Mouse (Mus musculus): ENCODE measurements around the gene Dgka. TPM values are rescaled to one million over a fixed set of nuclear protein-coding genes. Genes with fewer than 3 reads are reported as not detected.
A peak's percentile ranks its signal among the peaks of the same experiment; 100 is the strongest.

The Dgka gene
- polyA plus RNA-seq, 1 experiment from 2014 or later = 4.5 TPM

DNA sequence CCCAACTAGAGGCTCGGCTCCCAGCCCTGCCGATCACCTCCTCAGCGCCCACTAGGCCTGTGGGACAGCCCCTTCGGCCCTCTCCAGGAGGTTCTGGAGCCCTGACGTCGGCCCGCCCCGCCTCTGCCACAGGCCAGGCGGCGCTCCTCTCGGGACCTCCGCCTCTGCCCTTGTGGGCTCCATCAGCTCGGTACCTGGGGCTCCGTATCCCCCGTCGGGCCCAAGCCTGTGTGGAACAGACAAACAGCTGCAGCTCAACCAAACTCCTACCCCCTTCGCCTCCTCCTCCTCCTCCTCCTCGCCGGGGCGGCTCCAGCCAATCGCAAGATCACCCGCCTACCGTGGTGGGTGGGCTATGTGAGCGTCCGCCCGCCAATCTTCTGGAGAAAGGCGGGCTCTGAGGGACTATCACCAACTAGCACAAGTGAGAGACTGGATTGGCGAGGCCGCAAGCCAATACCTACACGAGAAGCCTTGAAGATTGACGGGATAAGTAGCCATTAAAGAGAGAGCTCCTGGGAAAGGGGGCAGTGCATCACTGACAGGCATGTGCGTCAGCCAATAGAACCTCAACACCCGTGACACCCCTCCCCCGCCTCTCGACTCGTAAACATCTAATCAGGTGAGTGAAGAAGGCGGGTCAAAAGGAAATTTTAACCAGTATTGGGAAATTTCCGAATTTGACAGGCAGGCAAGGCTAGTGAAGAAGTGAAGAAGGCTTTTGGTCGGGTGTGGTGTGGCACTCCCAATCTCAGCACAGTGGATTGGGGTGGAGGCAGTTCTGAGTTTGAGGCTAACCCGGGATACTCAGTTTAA, 48.5 kb downstream of the Dgka start, which contains the start of gene Rab5b:
Gene Rab5b (minus strand): TSS at position 273 of the 816 bp plus-strand sequence.
- ATAC-seq (replicated peaks) = peak; percentile 99
- Histone ChIP-seq H3K9me3 (no peaks in the 10 kb centered on the region), H3K9ac (replicated peaks) (peak within 1 kb of the TSS; percentile 97), H3K4me3 (peak within 1 kb of the TSS; percentile 96), H3K4me2 (replicated peaks) (peak within 1 kb of the TSS; percentile 65), H3K27ac (replicated peaks) (peak within 1 kb of the TSS; percentile 99), H3K27me3 (no peaks in the 10 kb centered on the region), H3K4me1 (peaks cover 16% of the 10 kb centered on the region), H3K36me3 (no peaks in the 10 kb centered on the region)
- 1% methylated on average over 38 of the region's 40 CpGs for WGBS

DNA sequence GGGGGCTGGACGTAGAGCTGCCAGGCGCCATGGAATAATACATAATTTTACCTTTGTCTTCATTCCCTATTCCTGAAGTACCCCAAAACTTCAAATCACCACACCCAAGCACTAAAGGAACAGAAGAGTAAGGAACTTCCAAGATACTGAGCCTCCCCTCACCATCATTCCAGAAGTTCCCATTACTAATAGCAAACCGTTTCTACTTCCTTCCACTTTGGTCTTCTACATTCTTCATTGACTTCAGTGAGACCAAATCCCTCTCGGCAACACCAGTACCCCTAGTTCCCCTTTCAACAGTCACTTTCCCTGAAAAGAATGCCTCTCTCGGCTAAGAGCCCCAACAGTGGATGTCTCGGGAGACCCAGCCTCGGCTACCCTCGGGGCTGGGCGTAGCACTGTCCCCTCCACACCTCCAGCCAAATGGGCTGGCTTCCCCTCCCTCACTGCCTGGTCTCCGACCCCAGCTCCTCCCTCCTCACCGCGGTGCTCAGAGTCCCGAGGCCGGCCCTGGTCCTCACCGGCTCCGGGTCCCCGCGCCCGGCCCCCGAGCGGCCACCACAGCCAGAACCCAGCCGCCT, 49.2 kb downstream of the Dgka start:
- Histone ChIP-seq H3K4me1 (peaks cover 16% of the 10 kb centered on the region), H3K9me3 (no peaks in the 10 kb centered on the region), H3K27me3 (no peaks in the 10 kb centered on the region), H3K4me3 (peak overlapping the region; percentile 96), H3K27ac (replicated peaks) (peak overlapping the region; percentile 99), H3K4me2 (replicated peaks) (peak overlapping the region; percentile 60), H3K9ac (replicated peaks) (peak overlapping the region; percentile 97), H3K36me3 (no peaks in the 10 kb centered on the region)
- no peak for ATAC-seq (replicated peaks)
- under 1% methylated on average over 22 of the region's 22 CpGs for WGBS

DNA sequence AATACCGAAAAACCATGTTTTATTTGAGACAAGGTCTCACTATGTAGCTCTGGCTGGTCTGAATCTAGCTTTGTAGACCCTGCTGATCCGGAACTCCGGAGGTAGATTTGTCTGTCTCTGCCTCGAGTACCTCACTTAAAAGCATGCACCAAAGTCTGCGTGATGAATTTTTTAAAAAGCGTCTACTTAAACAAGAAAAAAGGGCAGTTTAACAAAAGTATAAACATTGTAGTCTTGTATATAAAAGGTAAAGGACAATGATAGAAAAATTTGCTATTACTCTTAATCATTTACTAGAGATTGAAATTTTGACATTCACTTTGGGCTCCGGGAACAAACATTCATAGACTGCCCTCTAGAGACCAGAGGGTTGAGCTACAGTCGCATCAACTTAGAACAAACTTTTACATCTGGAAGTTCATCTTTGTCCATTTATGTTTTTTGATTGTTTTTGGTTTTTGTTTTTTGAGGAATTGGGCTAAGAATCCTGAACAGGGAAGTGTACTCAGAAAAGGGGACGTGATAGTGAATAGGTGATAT, 70.1 kb downstream of the Dgka start:
- H3K4me3 ChIP-seq = peak overlapping the region; percentile 70

DNA sequence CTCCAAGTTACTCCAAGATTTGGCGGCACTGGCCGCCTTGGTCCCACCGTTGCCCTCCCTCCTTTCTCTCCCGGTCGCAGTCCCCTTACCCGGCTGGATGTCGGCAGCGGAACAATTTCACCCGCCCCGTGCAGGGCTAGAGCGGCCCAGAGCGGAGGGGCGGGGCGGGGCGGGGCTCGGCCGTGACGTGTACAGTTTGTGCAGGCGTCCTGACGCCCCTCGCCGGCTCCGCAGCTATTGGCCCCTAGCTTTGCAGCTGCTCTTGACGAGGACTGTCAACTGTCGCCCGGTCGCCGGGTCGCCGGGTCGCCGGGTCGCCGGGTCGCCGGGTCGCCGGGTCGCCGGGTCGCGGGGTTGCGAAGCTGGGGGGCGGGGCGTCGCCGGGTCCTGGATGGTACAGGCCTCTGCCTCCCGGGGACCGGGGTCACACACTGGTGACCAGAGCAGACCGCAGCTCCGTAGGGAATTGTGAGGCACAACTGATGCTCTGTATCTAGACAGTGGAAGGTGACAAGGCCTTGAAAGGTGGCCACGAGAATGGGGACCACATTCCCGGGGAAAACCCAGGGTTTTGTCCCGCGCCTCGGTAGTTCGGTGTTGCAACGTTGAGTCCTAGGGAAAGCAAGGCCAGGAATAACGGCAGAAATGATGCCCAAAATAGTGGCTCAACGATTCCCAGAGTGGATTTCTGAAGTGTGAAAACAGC, 70.7 kb downstream of the Dgka start, which contains the start of gene Suox:
Gene Suox (minus strand): TSS at position 311 of the 706 bp plus-strand sequence.
- H3K9ac ChIP-seq (replicated peaks) = peak within 1 kb of the TSS; percentile 51
- peaks cover 10% of the 10 kb centered on the region for H3K36me3 ChIP-seq
- H3K27ac ChIP-seq (replicated peaks) = peak within 1 kb of the TSS; percentile 75
- ATAC-seq (replicated peaks) = peak; percentile 95
- under 1% methylated on average over 60 of the region's 60 CpGs for WGBS
- H3K27me3 ChIP-seq = no peaks in the 10 kb centered on the region
- H3K9me3 ChIP-seq = no peaks in the 10 kb centered on the region
- peaks cover 20% of the 10 kb centered on the region for H3K4me1 ChIP-seq
- H3K4me2 ChIP-seq (replicated peaks) = peak within 1 kb of the TSS; percentile 92
- H3K4me3 ChIP-seq = peak within 1 kb of the TSS; percentile 70

More for the DNA sequence above, 70.1 kb downstream of the Dgka start:
- Histone ChIP-seq H3K36me3 (peaks cover 13% of the 10 kb centered on the region), H3K9ac (replicated peaks) (peak overlapping the region; percentile 51), H3K4me1 (peaks cover 16% of the 10 kb centered on the region), H3K4me2 (replicated peaks) (peak overlapping the region; percentile 92), H3K27ac (replicated peaks) (peak overlapping the region; percentile 75), H3K9me3 (no peaks in the 10 kb centered on the region), H3K27me3 (no peaks in the 10 kb centered on the region)
- no peak for ATAC-seq (replicated peaks)
- WGBS = 2% methylated on average over 9 of the region's 9 CpGs

DNA sequence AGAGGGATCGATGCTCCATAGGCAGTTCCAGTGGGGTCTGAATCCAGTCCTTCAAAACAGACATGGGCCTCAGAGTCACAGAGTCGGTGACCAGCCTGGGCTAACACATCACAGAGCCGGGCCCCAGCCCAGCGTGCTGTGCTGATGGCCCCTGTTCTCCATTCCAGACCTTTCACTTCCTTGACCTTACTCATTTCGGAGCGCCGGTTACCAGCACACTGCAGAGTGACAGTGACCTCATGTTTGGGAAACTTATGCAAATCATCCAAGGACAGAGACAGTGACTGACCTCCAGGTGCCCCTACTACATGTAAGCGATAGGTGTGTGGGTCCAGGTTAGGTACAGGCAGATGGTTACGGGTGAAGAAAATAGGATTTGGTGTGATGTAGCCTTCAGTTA, 73.5 kb downstream of the Dgka start:
- Histone ChIP-seq H3K27ac (replicated peaks) (no peak overlapping the region), H3K9me3 (no peaks in the 10 kb centered on the region), H3K4me2 (replicated peaks) (no peak overlapping the region), H3K4me1 (peaks cover 30% of the 10 kb centered on the region), H3K9ac (replicated peaks) (no peak overlapping the region), H3K27me3 (no peaks in the 10 kb centered on the region), H3K36me3 (peaks cover 6% of the 10 kb centered on the region), H3K4me3 (no peak overlapping the region)
- 94% methylated on average over 9 of the region's 9 CpGs for WGBS
- no peak for ATAC-seq (replicated peaks)

Other genes starting within 250 kb of the Dgka start
- gene Myl6b, start 246.2 kb downstream of the Dgka start, polyA plus RNA-seq (2015; fragmentation: Nextera tagmentation; extraction: Ambion mirVana) = 4.7 and 5.6 TPM in 2 replicates
- gene Esyt1, start 219.0 kb downstream of the Dgka start, polyA plus RNA-seq (2015; fragmentation: Nextera tagmentation; extraction: Ambion mirVana) = 6.8 and 7.6 TPM in 2 replicates
- 22.8 and 24.5 TPM in 2 replicates for gene Zc3h10, start 197.1 kb downstream of the Dgka start, polyA plus RNA-seq (2015; fragmentation: Nextera tagmentation; extraction: Ambion mirVana)
- gene Rpl41, start 195.6 kb downstream of the Dgka start, polyA plus RNA-seq (2015; fragmentation: Nextera tagmentation; extraction: Ambion mirVana) = 2,336 and 2,513 TPM in 2 replicates
- 146 and 149 TPM in 2 replicates for gene Pa2g4, start 178.9 kb downstream of the Dgka start, polyA plus RNA-seq (2015; fragmentation: Nextera tagmentation; extraction: Ambion mirVana)
- gene Erbb3, start 155.2 kb downstream of the Dgka start, polyA plus RNA-seq (2015; fragmentation: Nextera tagmentation; extraction: Ambion mirVana) = 0.42 TPM in 2 replicates
- 441 and 472 TPM in 2 replicates for gene Rps26, start 118.1 kb downstream of the Dgka start, polyA plus RNA-seq (2015; fragmentation: Nextera tagmentation; extraction: Ambion mirVana)
- gene Ikzf4, start 98.9 kb downstream of the Dgka start, polyA plus RNA-seq (2015; fragmentation: Nextera tagmentation; extraction: Ambion mirVana) = 11.3 TPM in 2 replicates
- 12.3 and 12.5 TPM in 2 replicates for gene Suox, start 70.8 kb downstream of the Dgka start, polyA plus RNA-seq (2015; fragmentation: Nextera tagmentation; extraction: Ambion mirVana)
- 116 and 117 TPM in 2 replicates for gene Rab5b, start 48.6 kb downstream of the Dgka start, polyA plus RNA-seq (2015; fragmentation: Nextera tagmentation; extraction: Ambion mirVana)
- gene Pmel, start 40.7 kb downstream of the Dgka start, polyA plus RNA-seq (2015; fragmentation: Nextera tagmentation; extraction: Ambion mirVana) = 0.09 and 0.33 TPM in 2 replicates
- gene Cdk2, start 39.8 kb downstream of the Dgka start, polyA plus RNA-seq (2015; fragmentation: Nextera tagmentation; extraction: Ambion mirVana) = 37.6 and 39.7 TPM in 2 replicates
- 42.9 and 47.2 TPM in 2 replicates for gene Pym1, start 3.0 kb upstream of the Dgka start, polyA plus RNA-seq (2015; fragmentation: Nextera tagmentation; extraction: Ambion mirVana)
- 0.20 and 0.43 TPM in 2 replicates for gene Mmp19, start 46.1 kb upstream of the Dgka start, polyA plus RNA-seq (2015; fragmentation: Nextera tagmentation; extraction: Ambion mirVana)
- gene Dnajc14, start 59.2 kb upstream of the Dgka start, polyA plus RNA-seq (2015; fragmentation: Nextera tagmentation; extraction: Ambion mirVana) = 60.4 and 62.8 TPM in 2 replicates
- 12.6 and 13.6 TPM in 2 replicates for gene Tmem198b, start 59.5 kb upstream of the Dgka start, polyA plus RNA-seq (2015; fragmentation: Nextera tagmentation; extraction: Ambion mirVana)
- gene Sarnp, start 72.5 kb upstream of the Dgka start, polyA plus RNA-seq (2015; fragmentation: Nextera tagmentation; extraction: Ambion mirVana) = 190 and 199 TPM in 2 replicates
- 28.1 and 28.6 TPM in 2 replicates for gene Ormdl2, start 76.8 kb upstream of the Dgka start, polyA plus RNA-seq (2015; fragmentation: Nextera tagmentation; extraction: Ambion mirVana)
- 7.5 and 8.7 TPM in 2 replicates for gene Gdf11, start 146.9 kb upstream of the Dgka start, polyA plus RNA-seq (2015; fragmentation: Nextera tagmentation; extraction: Ambion mirVana)
- 125 and 142 TPM in 2 replicates for gene Cd63, start 156.1 kb upstream of the Dgka start, polyA plus RNA-seq (2015; fragmentation: Nextera tagmentation; extraction: Ambion mirVana)
- 11.7 and 12.6 TPM in 2 replicates for gene Rdh5, start 178.0 kb upstream of the Dgka start, polyA plus RNA-seq (2015; fragmentation: Nextera tagmentation; extraction: Ambion mirVana)
- gene Bloc1s1, start 179.2 kb upstream of the Dgka start, polyA plus RNA-seq (2015; fragmentation: Nextera tagmentation; extraction: Ambion mirVana) = 230 and 251 TPM in 2 replicates
- 2.1 TPM in 2 replicates for gene Itga7, start 189.0 kb upstream of the Dgka start, polyA plus RNA-seq (2015; fragmentation: Nextera tagmentation; extraction: Ambion mirVana)
- not detected in 2 replicates for gene Mettl7b, start 216.1 kb upstream of the Dgka start, polyA plus RNA-seq (2015; fragmentation: Nextera tagmentation; extraction: Ambion mirVana)
- not detected in 2 replicates for gene Olfr9, start 244.6 kb upstream of the Dgka start, polyA plus RNA-seq (2015; fragmentation: Nextera tagmentation; extraction: Ambion mirVana)